Mouse (Mus musculus): ENCODE data around the gene Syt13.

Gene Syt13

GRCm38 (mm10) chr2:92914933-92915553, at the start of gene Syt13:
Gene Syt13, plus strand, starts transcription at chr2:92915098.
- peak; percentile 68 for DNase-seq (ENCODE audit: low spot score)

- no peak for DNase-seq (ENCODE audit: low spot score)
Observed at GRCm38 (mm10) chr2:92866616-92867015, 48.3 kb upstream of the Syt13 start.

- DNase-seq (ENCODE audit: low spot score), result no peak
Observed at GRCm38 (mm10) chr2:92870139-92870836, 44.6 kb upstream of the Syt13 start.

GRCm38 (mm10) chr2:92871093-92871686, 43.7 kb upstream of the Syt13 start:
- DNase-seq (ENCODE audit: low spot score), result no peak

- DNase-seq (ENCODE audit: low spot score), result no peak
Observed at GRCm38 (mm10) chr2:92872652-92873051, 42.2 kb upstream of the Syt13 start.

- no peak for DNase-seq (ENCODE audit: low spot score)
Observed at GRCm38 (mm10) chr2:92874592-92874991, 40.3 kb upstream of the Syt13 start.

- DNase-seq (ENCODE audit: low spot score), result no peak
Observed at GRCm38 (mm10) chr2:92877488-92877887, 37.4 kb upstream of the Syt13 start.

- DNase-seq (ENCODE audit: low spot score), result peak; percentile 36
Observed at GRCm38 (mm10) chr2:92883039-92883911, 31.6 kb upstream of the Syt13 start.

GRCm38 (mm10) chr2:92883912-92884243, 31.0 kb upstream of the Syt13 start:
- DNase-seq (ENCODE audit: low spot score), result peak; percentile 16

GRCm38 (mm10) chr2:92884976-92885375, 29.9 kb upstream of the Syt13 start:
- DNase-seq (ENCODE audit: low spot score), result no peak

- no peak for DNase-seq (ENCODE audit: low spot score)
Observed at GRCm38 (mm10) chr2:92886862-92887261, 28.0 kb upstream of the Syt13 start.

GRCm38 (mm10) chr2:92892524-92892923, 22.4 kb upstream of the Syt13 start:
- DNase-seq (ENCODE audit: low spot score), result no peak

- no peak for DNase-seq (ENCODE audit: low spot score)
Observed at GRCm38 (mm10) chr2:92903650-92904049, 11.2 kb upstream of the Syt13 start.

- DNase-seq (ENCODE audit: low spot score), result no peak
Observed at GRCm38 (mm10) chr2:92904307-92904859, 10.5 kb upstream of the Syt13 start.

GRCm38 (mm10) chr2:92910371-92910770, 4.5 kb upstream of the Syt13 start:
- DNase-seq (ENCODE audit: low spot score), result no peak

- DNase-seq (ENCODE audit: low spot score), result no peak
Observed at GRCm38 (mm10) chr2:92912312-92912711, 2.6 kb upstream of the Syt13 start.

GRCm38 (mm10) chr2:92913295-92913694, 1.6 kb upstream of the Syt13 start:
- DNase-seq (ENCODE audit: low spot score), result no peak

- DNase-seq (ENCODE audit: low spot score), result no peak
Observed at GRCm38 (mm10) chr2:92915659-92916631, 1.0 kb downstream of the Syt13 start.

- no peak for DNase-seq (ENCODE audit: low spot score)
Observed at GRCm38 (mm10) chr2:92917405-92918142, 2.7 kb downstream of the Syt13 start.

- no peak for DNase-seq (ENCODE audit: low spot score)
Observed at GRCm38 (mm10) chr2:92920709-92921108, 5.8 kb downstream of the Syt13 start.
